Mouse (Mus musculus) cortical plate, adult 2 months (tissue): ENCODE results near the gene Rps16.

ENCODE experiments used
- CTCF ChIP-seq: fragments of 200-500 bp; IDR thresholded peaks from 2 replicates; pipeline ENCODE4 v1.5.1; 2011; ENCODE audit warnings: mild to moderate bottlenecking, control low read depth, low read length; ENCODE audit not compliant: insufficient read depth; ENCODE audit errors: extremely low read depth
- POLR2A ChIP-seq: fragments of 200-500 bp; IDR thresholded peaks from 2 replicates; pipeline ENCODE4 v1.6.1; 2011; ENCODE audit warnings: mild to moderate bottlenecking, low read length, control low read depth; ENCODE audit not compliant: insufficient read depth; ENCODE audit errors: extremely low read depth

DNA sequence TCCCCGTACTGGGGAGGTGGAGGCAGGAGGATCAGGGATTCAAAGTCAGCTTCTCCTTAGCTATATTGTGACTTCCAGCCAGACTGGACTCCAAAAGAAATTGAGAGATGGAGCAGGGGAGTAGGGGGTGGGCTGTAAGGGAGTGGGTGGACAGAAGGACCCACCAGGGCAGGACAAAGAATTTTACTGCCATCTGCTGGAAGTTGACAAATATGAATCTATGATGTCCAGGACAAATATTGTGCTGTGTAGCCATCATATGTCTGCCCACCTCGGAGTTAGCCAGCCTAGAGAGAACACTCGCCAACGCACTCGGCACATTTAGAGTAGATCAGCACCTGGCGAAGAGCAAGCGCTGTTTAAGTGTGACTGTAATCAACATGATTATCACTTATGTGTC, 1.9 kb upstream of the Rps16 start:
- TF ChIP-seq CTCF (no peak), POLR2A (no peak)
